Mouse (Mus musculus) CD8-positive naive resting alpha-beta T cell, adult 2 months (primary cell): ENCODE data around the gene H2-M10.6.
A peak's percentile ranks its signal among the peaks of the same experiment; 100 is the strongest.
"Not testable (repeated sequence)": the region's sequence is repeated elsewhere in the genome, so short reads cannot be mapped to it uniquely, and the experiment has no call there.

Experiments
- DNase-seq, 2 experiments: peaks; one replicate each; pipeline ENCODE4 v3.0.0; 2022; ENCODE audit warnings: low read depth in 2 of 2, low spot score in 2 of 2

H2-M10.6 gene

DNA sequence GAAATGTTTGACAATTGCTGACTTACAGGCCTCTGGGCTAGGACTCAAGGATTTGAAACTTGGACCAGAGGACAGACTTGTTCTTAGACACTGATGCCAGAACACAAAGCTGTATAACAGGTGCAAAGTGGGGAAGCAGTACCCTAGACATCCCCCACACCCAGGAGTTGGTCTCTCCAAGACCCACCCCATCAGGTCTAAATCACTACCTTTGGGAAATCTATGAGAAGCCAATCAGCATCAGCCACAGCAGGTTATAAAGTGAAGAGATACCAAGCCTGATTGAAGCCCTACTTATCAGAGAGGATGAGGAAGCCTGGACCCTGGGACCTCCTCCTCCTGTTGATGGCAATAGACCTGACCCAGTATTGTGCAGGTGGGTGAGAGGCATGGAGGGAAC lies at the start of gene H2-M10.6:
TSS of gene H2-M10.6 (plus strand) at position 301 of the 400 bp plus-strand sequence.
- no peak for DNase-seq

DNA sequence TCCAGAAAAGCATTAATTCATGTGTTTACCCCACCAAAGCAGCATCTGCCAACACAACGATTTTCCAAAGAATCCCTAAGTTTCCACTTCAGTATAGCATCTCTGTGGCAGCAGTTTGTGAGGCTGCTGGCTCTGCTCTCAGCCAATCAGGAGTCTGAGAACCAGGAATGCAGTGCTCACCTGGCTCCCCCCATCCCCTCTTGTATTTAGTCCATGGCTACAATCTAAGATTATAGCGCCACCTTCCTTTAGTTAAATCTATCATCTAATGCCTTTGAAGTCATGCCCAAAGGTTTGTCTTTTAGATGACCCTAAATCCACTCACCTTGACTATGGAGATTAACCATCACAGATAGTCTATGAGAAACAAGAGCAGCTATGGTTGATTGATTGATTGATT lies 48.2 kb upstream of the H2-M10.6 start:
- DNase-seq, result no peak

DNA sequence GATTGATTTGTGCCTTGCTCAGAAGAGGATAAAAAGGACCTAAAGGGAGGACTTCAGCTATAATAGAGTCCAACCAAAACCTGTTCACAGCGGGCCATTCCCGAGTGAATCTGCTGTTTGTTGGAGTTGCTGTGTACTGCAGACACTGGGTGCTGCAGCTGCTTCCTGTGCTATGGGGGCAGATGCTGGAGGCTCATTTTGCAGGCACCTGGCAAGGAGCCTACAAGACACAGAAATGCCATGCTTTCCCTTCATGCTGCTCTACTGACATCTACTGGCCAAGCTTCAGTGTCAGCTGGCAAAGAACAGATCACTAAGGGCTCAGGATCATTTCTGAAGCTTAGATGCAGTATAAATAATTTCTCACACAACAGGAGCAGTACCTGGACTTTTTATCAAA lies 47.7 kb upstream of the H2-M10.6 start:
- DNase-seq, result not testable (repeated sequence)

DNA sequence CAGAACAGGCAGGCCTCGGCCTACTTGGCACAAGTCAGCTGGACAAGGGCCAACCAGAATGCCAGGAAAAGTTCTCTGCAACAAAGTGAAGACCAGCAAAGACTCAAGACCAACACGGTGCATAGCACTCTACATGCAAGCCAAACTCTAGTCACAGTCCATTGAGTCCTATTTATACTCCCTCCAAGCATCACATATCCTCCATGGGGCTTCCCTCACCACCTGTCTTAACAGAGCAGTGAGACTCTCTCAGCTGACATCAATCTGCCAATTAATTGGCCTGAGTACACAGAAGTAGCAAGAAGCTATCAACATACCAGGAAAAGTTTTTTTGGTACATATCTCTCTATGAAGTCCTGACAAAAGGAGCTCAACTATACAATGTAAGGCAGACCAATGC lies 46.6 kb upstream of the H2-M10.6 start:
- DNase-seq, result not testable (repeated sequence)

DNA sequence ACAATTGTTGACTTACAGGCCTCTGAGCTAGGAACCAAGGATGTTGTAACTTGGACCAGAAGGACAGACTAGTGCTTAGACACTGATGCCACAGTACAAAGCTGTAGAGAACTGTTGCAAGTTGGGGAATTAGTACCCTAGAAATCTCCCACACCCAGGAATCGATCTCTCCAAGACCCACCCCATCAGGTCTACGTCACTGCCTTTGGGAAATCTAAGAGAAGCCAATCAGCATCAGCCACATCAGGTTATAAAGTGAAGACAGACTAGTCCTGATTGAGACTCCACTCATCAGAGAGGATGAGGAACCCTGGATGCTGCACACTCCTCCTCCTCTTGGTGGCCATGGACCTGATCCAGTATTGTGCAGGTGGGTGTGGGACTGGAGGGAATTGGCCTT lies 39.4 kb upstream of the H2-M10.6 start, which contains the start of gene H2-M10.5:
TSS of gene H2-M10.5 (plus strand) at position 301 of the 400 bp plus-strand sequence.
- not testable (repeated sequence) for DNase-seq

DNA sequence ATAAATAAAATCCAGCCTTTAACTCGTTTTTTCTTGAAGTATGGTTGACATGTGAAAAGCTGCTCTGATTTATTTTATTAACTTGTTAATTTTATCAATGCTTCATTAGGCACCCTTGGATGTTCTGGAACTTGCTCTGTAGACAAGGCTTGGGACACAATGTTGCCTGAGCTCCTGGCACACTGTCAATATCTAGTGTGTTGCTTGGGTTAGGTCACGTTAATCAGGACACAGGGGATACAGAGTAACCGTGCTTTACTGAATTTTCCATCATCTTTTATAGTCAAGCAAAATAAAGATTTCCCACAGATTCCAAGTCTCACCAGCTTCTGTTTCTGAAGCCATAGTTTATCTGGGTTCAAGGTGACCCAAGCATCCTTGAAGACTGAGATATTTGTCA lies 30.4 kb upstream of the H2-M10.6 start:
- DNase-seq, result no peak

DNA sequence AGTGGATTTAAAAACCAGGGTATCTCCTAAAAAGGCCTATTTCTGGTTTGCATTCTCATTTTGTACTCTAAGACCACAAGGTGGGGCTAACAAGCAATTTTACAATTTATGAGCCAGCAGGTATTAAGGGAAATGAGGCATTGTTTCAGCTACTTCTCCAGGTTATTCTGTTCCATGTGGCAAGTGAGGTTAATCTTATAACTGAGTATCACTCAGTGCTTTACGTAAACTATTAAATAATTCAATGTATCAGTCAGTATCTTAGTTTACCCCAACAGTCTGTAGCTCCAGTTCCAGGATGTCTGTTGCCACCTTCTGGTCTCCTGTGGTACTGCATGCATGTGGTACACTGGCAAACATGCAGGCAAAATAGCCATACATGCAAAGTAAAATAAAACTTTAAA lies 25.5 kb upstream of the H2-M10.6 start:
- DNase-seq, result peak; percentile 5 to 34

DNA sequence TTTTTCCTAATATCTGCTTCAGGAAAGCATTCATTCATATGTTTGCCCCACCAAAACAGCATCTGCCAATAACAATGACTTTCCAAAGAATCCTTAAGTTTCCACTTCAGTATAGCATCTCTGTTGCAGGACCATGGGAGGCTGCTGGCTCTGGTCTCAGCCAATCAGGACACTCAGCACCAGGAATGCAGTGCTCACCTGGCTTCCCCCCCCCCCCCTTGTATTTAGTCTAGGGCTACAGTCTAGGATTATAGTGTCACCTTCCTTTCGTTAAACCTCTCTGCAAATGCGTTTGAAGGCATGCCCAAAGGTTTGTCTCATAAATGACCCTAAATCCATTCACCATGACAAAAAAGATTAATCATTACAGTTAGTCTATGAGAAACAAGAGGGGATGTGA lies 23.6 kb upstream of the H2-M10.6 start:
- no peak for DNase-seq

DNA sequence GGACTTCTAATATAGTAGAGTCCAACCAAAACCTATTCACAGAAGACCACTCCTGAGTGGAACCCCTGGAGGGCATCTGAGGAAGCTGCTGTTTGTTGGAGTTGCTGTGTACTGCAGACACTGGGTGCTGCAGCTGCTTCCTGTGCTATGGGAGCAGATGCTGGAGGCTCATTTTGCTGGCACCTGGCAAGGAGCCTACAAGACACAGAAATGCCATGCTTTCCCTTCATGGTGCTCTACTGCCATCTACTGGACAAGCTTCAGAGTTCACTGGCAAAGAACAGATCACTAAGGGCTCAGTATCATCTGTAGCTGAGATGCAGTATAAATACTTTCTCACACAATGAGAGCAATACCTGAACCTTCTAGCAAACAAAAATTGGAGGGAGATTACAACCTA lies 23.2 kb upstream of the H2-M10.6 start:
- peak; percentile 44 to 61 for DNase-seq

DNA sequence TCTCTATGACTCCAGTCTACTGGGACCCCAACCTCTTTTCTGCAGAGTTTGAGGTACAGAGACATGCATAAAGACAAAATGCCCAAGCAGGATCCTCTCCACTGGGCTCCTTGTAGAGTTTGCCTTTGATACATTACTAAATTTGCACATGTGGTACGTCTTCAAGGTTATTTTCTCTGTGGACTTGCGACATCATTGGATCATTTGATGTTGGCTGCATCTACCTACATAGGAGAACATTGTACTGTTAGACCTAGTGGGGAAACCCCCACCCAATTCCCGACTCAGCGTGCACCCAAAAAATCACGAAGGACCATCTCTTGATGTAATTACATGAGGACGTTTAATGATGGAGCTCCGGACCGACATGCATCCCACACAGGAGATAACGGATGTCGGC lies 12.5 kb upstream of the H2-M10.6 start:
- no peak for DNase-seq

DNA sequence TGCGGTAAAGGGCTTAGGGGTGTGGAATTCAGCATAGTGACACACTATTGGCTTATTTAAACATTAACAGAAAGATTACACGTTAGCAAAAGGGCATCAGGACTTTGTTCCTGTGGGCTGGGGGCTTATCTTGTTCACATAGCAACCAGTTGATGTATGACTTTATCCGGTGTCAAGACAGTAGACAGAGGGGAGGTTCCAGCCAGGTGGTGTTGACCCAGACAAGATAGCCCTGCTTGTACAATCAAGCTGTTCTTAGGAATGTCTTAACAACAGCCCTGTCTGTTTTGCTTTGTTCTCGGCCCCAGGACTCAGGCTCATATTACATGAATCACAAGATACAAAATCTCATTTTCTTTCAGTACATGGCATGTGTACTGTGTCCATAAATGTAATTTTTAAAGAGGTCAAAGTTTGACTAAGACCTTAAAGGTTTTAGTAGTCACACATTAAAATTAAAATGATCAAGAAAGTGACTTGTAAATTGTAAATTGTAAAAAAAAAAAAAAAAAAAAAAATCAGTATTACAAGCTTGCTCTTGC lies 12.0 kb upstream of the H2-M10.6 start:
- not testable (repeated sequence) for DNase-seq

DNA sequence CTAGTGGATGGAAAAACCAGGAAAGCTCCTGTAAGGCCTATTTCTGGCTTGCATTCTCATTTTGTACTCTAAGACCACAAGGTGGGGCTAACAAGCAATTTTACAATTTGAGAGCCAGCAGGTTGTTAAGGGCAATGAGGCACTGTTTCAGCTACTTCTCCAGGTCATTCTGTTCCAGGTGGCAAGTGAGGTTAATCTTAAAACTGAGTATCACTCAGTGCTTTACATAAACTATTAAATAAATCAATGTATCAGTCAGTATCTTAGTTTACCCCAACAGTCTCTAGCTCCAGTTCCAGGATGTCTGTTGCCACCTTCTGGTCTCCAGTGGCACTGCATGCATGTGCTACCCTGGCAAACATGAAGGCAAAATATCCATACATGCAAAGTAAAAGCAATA lies 12.0 kb downstream of the H2-M10.6 start:
- peak; percentile 37 to 61 for DNase-seq

DNA sequence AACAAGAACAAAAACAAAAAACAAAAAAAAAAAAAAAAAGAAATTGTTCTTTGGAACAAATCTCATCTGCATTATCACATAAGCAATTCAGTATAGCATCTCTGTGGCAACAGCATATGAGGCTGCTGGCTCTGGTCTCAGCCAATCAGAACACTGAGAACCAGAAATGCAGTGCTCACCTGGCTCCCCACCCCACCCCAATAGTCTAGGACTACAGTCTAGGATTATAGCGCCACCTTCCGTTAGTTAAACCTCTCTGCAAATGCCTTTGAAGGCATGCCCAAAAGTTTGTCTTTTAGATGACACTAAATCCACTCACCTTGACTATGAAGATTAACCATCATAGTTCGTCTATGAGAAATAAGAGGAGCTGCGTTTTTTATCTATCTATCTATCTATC lies 13.6 kb downstream of the H2-M10.6 start:
- DNase-seq, result peak; percentile 15 to 44

DNA sequence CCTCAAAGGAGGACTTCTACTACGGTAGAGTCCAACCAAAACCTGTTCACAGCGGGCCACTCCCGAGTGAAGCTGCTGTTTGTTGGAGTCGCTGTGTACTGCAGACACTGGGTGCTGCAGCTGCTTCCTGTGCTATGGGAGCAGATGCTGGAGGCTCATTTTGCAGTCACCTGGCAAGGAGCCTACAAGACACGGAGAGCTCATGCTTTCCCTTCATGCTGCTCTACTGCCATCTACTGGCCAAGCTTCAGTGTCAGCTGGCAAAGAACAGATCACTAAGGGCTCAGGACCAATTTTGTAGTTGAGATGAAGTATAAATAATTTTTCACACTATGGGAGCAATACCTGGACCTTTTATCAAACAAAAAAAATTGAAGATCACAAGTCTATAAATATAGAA lies 14.0 kb downstream of the H2-M10.6 start:
- DNase-seq, result peak; percentile 71 to 83

DNA sequence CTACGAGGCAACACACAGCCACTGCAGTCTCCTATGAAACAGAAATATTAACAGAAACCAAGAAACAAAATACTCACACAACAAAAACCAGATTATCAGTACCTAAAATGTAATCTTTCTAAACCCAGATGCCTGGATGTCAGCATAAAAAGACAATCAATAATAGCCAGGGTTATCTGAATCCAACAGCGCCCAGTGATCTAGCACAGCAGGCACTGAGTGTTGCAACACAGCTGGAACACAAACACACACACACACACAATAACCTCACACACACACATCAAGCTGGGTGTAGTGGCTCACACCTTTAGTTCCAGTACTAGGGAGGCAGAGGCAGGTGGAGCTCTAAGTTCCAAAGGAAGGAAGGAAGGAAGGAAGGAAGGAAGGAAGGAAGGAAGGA lies 16.5 kb downstream of the H2-M10.6 start:
- DNase-seq, result no peak

DNA sequence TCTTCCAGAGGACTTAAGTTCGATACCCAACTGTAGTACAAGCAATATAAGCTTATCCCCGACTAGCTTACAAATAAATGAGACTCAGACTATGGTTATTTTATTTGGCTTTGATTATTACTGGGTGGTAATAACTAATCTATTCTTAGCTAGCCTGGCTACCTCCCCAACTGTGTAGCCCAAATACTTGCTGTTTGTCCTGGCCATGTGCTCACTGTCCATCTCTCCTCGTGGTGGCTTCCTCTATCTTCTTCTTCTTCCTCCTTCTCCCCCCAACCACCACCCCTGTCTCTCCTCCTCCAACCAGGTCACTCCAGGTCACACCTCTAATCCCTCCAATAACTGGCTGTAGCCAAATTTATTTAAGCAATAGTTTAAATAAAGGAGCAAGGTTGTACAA lies 18.5 kb downstream of the H2-M10.6 start:
- DNase-seq, result no peak

DNA sequence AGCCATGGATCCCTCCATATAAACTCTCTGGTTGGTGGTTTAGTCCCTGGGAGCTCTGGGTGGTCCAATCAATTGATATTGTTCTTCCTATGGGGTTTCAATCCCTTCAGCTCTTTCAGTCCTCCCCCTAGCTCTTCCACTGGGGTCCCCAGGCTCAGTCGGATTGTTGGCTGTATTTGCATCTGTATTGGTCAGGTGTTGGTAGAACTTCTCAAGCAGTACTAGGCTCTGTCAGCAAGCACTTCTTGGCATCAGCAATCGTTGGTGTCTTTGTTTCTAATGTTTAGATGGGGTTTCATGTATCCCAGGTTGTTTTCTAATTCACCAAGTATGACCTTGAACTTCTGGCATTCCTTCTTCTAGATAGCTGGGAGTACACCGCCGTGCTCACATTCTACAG lies 20.7 kb downstream of the H2-M10.6 start:
- no peak for DNase-seq

DNA sequence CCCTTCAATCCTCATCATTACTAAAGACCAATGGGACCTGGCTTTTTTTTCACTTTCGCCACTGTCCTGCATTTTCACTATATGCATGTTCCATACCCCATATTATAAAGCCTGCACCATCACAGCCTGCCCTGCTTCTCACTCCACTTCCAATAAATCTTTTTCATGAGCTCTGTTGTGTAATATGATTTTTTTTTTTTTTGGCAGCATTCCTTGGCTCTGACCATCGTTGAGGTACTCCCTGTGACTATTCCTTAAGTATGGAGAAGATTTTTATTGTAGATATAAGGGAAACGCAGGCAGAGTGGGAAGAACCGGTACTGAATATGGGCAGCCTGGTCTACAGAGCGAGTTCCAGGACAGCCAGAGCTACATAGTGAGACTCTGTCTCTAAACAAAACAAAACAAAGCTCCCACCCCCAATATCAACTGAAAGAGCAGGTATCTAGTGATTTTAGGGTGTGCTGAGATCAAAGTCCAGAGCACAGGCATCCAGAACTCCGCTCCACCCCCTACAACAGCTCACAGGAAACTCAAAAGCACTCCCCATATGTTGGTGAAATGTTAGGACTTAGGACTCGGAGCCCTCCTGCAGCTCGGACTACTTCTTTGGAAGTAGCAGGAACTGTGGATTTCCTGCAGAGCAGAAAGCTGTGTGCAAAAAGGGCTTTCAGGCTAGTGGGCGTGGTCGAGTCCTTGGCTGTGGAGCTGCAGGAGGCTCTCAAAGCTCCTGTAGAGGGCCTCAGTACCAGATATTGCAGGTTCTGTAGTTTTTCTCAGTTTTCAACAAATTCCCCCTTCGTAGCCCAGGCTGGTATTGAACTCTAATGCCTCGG lies 23.8 kb downstream of the H2-M10.6 start:
- peak; percentile 40 to 44 for DNase-seq

DNA sequence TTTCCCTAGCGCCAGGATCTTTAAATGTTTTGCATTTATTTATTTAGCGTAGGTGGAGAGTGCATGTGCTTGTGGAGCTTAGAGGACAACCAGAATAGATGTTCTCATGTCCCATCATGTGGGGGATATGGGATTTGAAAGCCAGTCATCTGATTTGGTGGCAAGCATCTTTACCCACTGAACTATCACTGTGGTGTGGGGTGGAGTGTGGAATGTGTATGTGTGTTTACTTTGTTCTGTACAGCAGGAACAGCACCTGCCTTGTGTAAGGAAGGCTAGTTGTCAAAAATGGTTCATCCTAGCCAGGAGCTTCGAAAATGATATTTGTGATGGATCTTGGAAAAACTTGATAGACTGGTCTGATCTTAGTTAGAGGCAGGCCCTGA lies 24.4 kb downstream of the H2-M10.6 start:
- DNase-seq, result no peak

DNA sequence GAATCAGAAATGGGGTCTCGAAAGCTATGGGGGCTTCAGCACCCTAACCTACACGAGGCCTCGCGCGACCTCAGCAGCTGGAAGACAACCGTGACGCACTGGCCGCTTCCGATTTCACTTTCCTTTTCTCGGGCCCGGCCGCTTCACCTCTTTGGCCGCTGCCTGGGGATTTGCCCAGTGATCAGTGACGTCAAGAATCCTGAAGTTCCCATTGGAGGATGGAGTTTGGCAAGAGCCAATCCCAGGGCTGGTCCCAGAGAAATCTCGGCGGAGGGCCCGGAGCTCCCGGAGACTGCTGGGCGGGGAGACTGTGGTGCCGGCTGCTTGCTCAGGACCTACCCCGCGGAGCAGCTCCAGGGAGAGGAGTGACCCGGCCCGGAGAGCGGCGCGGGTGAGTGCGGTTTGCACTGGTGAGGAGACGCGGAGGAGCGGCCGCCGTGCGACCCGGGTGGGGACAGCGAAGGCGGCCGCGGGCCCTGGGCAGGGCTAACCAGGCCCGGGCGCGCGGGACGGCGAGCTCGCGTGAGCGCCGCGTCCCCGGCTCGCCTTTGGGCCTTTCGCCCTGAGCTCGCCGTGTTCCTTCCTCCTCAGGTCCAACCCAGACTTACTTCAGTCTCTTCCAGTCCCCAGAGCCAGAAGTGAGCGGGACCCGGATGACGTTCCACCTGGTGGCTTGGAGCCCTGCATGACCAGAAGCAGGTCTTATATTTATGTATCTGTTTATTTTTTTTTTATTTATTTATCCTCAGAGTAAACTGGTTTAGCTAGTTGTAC lies 25.1 kb downstream of the H2-M10.6 start, which contains the start of gene Trim26:
TSS of gene Trim26 (plus strand) at position 261 of the 774 bp plus-strand sequence.
- peak; percentile 95 to 98 for DNase-seq

DNA sequence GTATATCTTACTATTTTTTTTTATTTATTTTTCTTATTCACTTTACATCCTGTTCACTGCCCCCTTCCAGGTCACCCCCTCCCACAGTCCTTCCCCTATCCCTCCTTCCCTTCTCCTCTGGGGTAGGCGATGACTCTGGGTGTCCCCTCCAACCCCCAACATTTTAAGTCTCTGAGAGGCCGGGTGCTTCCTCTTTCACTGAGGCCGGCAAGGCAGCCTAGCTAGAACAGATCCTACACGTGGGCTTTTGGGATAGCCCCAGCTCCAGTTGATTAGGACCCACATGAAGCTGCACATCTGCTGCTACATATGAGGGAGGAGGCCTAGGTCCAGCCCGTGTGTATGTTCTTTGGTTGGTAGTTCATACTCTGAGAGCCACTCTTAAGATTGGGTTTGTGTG lies 27.0 kb downstream of the H2-M10.6 start:
- no peak for DNase-seq

DNA sequence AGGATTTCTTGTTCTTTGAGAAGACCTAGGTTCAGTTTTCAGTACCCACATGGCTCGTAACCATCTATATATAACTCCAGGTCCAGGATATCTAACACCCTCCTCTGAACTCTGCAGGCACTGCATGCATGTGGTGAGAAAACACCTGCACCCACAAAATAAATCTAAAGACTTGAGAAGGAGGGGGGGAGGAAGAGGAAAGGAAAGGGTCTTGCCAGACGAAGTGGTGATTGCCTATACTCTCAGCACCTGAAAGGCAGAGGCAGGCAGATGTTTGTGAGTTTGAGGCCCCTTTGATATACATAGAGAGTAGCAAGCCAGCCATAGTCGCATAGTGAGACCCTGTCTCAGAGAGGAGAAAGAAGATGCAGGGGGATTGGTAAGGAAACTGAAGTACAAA lies 28.0 kb downstream of the H2-M10.6 start:
- no peak for DNase-seq
